Mouse (Mus musculus) right cerebral cortex, postnatal 25 days (tissue): ENCODE measurements at regions not wholly inside any gene's neighbourhood (a gene's known extent, or its start where the extent isn't known, plus 50 kb on each side); places are given as distances from the start of the nearest gene placed in this dataset.

Experiments
- DNase-seq: peaks from one replicate; pipeline ENCODE4 v3.0.0; 2022

GRCm38 (mm10) chr6:117575057-117575456, 265.9 kb upstream of the Zfp637 start:
- no peak for DNase-seq

GRCm38 (mm10) chr6:117576021-117576420, 265.0 kb upstream of the Zfp637 start:
- DNase-seq, result no peak

GRCm38 (mm10) chr6:117577539-117578521, 263.1 kb upstream of the Zfp637 start:
- DNase-seq, result no peak

GRCm38 (mm10) chr6:117580951-117581350, 260.0 kb upstream of the Zfp637 start:
- no peak for DNase-seq

GRCm38 (mm10) chr6:117583121-117583520, 257.9 kb upstream of the Zfp637 start:
- no peak for DNase-seq

GRCm38 (mm10) chr6:117584563-117584962, 256.4 kb upstream of the Zfp637 start:
- no peak for DNase-seq

GRCm38 (mm10) chr6:117596166-117596840, 244.7 kb upstream of the Zfp637 start:
- DNase-seq, result no peak

GRCm38 (mm10) chr6:117604834-117605233, 236.1 kb upstream of the Zfp637 start:
- no peak for DNase-seq

- no peak for DNase-seq
Measured at GRCm38 (mm10) chr6:117605685-117606084, 235.3 kb upstream of the Zfp637 start.

- DNase-seq, result no peak
Measured at GRCm38 (mm10) chr6:117606211-117606610, 234.8 kb upstream of the Zfp637 start.

GRCm38 (mm10) chr6:117607023-117607422, 234.0 kb upstream of the Zfp637 start:
- no peak for DNase-seq

- DNase-seq, result no peak
Measured at GRCm38 (mm10) chr6:117609476-117610404, 231.2 kb upstream of the Zfp637 start.

GRCm38 (mm10) chr6:117611281-117611680, 229.7 kb upstream of the Zfp637 start:
- no peak for DNase-seq

- DNase-seq, result no peak
Measured at GRCm38 (mm10) chr6:117611965-117612364, 229.0 kb upstream of the Zfp637 start.

GRCm38 (mm10) chr6:117612421-117612820, 228.6 kb upstream of the Zfp637 start:
- DNase-seq, result no peak

GRCm38 (mm10) chr6:117613656-117614350, 227.2 kb upstream of the Zfp637 start:
- peak; percentile 29 for DNase-seq

- no peak for DNase-seq
Measured at GRCm38 (mm10) chr6:117614386-117614785, 226.6 kb upstream of the Zfp637 start.

GRCm38 (mm10) chr6:117617168-117617567, 223.8 kb upstream of the Zfp637 start:
- DNase-seq, result no peak

- no peak for DNase-seq
Measured at GRCm38 (mm10) chr6:117617951-117618350, 223.0 kb upstream of the Zfp637 start.

GRCm38 (mm10) chr6:117619606-117620005, 221.4 kb upstream of the Zfp637 start:
- no peak for DNase-seq

GRCm38 (mm10) chr6:117622446-117622845, 218.5 kb upstream of the Zfp637 start:
- DNase-seq, result no peak

GRCm38 (mm10) chr6:117622946-117623345, 218.0 kb upstream of the Zfp637 start:
- no peak for DNase-seq
